Mouse (Mus musculus): Measurements from ENCODE around the gene Zfp385b. TPM values are rescaled to one million over a fixed set of nuclear protein-coding genes. Genes with fewer than 3 reads are reported as not detected.

Zfp385b gene
- polyA plus RNA-seq, 1 experiment from 2014 or later = 2.5 TPM

DNA sequence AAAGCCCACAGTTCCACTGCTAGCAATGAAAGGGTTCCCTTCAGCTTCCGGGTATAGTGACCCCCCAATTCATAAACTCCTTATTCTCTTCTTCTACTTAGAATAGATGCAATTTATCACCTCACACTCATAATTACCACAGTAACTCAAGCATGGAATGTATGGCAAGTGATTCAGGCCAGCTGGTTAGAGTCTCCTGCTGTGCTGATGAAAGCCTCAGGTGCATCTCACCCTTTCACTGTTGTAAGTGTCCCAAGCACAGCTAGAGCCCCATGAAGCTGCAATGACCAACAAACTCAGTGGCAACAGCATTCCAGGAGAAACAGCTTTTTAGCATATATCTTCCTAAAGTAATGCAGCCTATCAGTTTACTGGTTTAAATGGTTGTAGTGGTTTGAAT lies 235.9 kb downstream of the Zfp385b start:
- Histone ChIP-seq H3K4me2 (replicated peaks; ENCODE audit: low read depth, low read length) (no peak overlapping the region), H3K27ac (ENCODE audit: low read depth, low read length) (no peak overlapping the region), H3K9ac (ENCODE audit: low read depth, low read length) (no peak overlapping the region), H3K4me3 (ENCODE audit: low read depth, low read length) (no peak overlapping the region), H3K9me3 (ENCODE audit: control insufficient read depth, low read length) (no peaks in the 10 kb centered on the region), H3K27me3 (ENCODE audit: control insufficient read depth, insufficient read depth, low read length) (no peaks in the 10 kb centered on the region), H3K4me1 (replicated peaks; ENCODE audit: control insufficient read depth, insufficient read depth, low read length) (no peaks in the 10 kb centered on the region), H3K36me3 (ENCODE audit: control insufficient read depth, insufficient read depth, low read length) (no peaks in the 10 kb centered on the region)
- DNase-seq (ENCODE audit: low spot score) = no peak
- no peak for ATAC-seq (ENCODE audit: low FRiP score)
- 75% methylated on average over 1 of the region's 1 CpGs for WGBS

DNA sequence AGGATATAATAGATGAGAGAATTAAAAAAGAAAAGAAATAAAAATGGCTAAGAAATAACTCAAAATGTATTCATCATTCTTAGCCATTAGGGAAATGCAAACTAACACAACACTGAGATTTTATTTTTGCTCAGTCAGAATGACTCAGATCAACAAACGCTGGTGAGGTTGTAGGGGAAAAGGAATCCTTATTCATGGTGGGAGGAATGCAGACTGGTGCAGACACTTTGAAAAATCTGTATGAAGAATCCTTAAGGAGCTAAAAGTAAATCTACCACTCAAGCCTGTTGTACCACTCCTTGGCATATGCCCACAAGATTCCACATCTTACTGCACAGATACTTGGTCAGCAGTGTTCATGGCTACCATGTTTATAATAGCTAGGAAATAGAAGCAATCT lies 242.9 kb downstream of the Zfp385b start:
- no peaks in the 10 kb centered on the region for H3K9me3 ChIP-seq (ENCODE audit: control insufficient read depth, low read length)
- no peaks in the 10 kb centered on the region for H3K36me3 ChIP-seq (ENCODE audit: control insufficient read depth, insufficient read depth, low read length)
- H3K4me2 ChIP-seq (replicated peaks; ENCODE audit: low read depth, low read length) = no peak overlapping the region
- no peak overlapping the region for H3K4me3 ChIP-seq (ENCODE audit: low read depth, low read length)
- H3K27ac ChIP-seq (ENCODE audit: low read depth, low read length) = no peak overlapping the region
- no peaks in the 10 kb centered on the region for H3K27me3 ChIP-seq (ENCODE audit: control insufficient read depth, insufficient read depth, low read length)
- no peaks in the 10 kb centered on the region for H3K4me1 ChIP-seq (replicated peaks; ENCODE audit: control insufficient read depth, insufficient read depth, low read length)
- no peak for ATAC-seq (ENCODE audit: low FRiP score)
- no peak overlapping the region for H3K9ac ChIP-seq (ENCODE audit: low read depth, low read length)
- no peak for DNase-seq (ENCODE audit: low spot score)
- WGBS = 83% methylated on average over 1 of the region's 1 CpGs

DNA sequence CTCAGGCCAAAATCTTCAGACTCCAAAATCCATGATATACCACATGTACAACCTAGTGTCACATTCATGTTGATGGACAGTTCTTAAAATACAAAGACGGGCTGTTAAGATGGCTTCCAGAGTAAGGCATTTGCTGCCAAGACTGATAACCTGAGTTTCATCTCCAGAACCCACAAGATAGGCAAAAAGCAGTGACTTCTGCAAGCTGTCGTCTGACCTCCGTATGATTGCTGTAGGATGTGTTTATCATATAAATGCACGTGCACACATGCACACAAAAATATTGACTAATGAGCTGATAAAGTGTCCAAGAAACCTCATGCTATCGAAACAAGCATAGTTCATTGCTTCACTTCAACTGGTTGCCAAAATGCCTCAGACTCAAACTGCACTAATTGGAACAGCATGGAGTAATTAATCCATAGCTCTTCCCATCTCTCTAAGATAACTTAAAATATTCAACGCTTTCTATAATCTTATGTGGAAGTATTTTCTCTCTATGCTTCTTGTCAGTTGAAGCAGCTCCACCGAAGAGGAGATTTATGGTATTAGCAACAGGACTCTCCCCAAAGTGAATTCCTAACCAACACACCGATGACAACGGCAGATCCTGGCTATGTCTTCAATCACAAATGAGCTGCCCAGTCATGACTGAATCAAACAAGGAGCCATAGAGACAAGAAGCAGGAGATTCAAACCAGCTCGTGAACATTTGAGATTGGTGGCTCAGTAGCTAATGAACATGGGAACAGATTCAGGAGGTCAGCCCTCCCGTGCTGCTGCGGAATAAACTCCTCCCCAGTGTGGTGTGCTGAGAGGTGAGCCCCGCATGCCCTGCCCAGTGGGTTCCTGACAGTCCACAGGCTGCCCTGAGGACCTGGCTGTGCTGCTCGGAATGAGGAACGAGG lies 251.7 kb downstream of the Zfp385b start:
- Histone ChIP-seq H3K4me3 (ENCODE audit: low read depth, low read length) (no peak overlapping the region), H3K27ac (ENCODE audit: low read depth, low read length) (no peak overlapping the region), H3K4me1 (replicated peaks; ENCODE audit: control insufficient read depth, insufficient read depth, low read length) (no peaks in the 10 kb centered on the region), H3K27me3 (ENCODE audit: control insufficient read depth, insufficient read depth, low read length) (no peaks in the 10 kb centered on the region), H3K9me3 (ENCODE audit: control insufficient read depth, low read length) (no peaks in the 10 kb centered on the region), H3K4me2 (replicated peaks; ENCODE audit: low read depth, low read length) (no peak overlapping the region), H3K9ac (ENCODE audit: low read depth, low read length) (no peak overlapping the region), H3K36me3 (ENCODE audit: control insufficient read depth, insufficient read depth, low read length) (no peaks in the 10 kb centered on the region)
- ATAC-seq (ENCODE audit: low FRiP score) (no peak), DNase-seq (ENCODE audit: low spot score) (no peak)
- 81% methylated on average over 15 of the region's 15 CpGs for WGBS

DNA sequence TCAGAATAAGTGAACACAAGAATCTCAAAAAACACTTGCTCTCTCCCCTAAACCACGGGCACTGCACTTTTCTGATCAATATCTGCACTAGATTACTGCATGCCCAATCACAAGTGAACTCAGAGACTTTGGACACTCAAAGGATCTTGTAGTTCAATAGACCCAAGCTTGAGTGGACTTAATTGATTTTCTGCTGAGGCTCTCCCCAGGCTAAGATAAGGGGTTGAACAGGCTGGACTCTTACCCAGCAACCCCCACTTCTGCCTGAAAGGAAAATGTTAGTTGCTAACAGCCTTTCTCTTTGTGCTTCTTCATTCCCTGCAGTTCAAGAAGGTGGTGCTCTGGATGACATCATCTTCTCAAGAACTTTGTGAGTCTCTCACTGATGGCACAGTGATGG lies 255.7 kb downstream of the Zfp385b start:
- Histone ChIP-seq H3K27me3 (ENCODE audit: control insufficient read depth, insufficient read depth, low read length) (no peaks in the 10 kb centered on the region), H3K36me3 (ENCODE audit: control insufficient read depth, insufficient read depth, low read length) (no peaks in the 10 kb centered on the region), H3K4me2 (replicated peaks; ENCODE audit: low read depth, low read length) (no peak overlapping the region), H3K27ac (ENCODE audit: low read depth, low read length) (no peak overlapping the region), H3K9ac (ENCODE audit: low read depth, low read length) (no peak overlapping the region), H3K4me3 (ENCODE audit: low read depth, low read length) (no peak overlapping the region), H3K9me3 (ENCODE audit: control insufficient read depth, low read length) (no peaks in the 10 kb centered on the region), H3K4me1 (replicated peaks; ENCODE audit: control insufficient read depth, insufficient read depth, low read length) (no peaks in the 10 kb centered on the region)
- ATAC-seq (ENCODE audit: low FRiP score) (no peak), DNase-seq (ENCODE audit: low spot score) (no peak)
- 52% methylated on average over 1 of the region's 1 CpGs for WGBS

DNA sequence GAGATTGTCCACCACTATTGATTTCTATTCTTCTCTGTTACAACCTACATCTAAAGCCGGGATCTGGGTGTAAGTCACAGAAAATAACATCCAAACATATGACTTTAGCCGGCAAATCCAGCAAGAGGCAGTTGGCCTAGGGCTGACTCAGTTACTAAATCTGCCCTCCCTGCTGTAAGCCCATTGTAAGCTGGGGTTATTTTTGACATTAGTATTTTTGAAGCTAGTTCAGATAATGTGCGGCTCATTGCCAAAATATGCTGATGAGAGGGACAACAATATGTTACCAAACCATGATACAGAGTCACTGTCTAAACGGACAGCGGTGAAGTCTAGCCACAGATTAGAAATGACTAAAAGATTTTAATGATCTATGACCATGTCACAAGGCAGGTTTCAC lies 257.5 kb downstream of the Zfp385b start:
- ATAC-seq (ENCODE audit: low FRiP score) (no peak), DNase-seq (ENCODE audit: low spot score) (no peak)
- Histone ChIP-seq H3K9ac (ENCODE audit: low read depth, low read length) (no peak overlapping the region), H3K9me3 (ENCODE audit: control insufficient read depth, low read length) (no peaks in the 10 kb centered on the region), H3K36me3 (ENCODE audit: control insufficient read depth, insufficient read depth, low read length) (no peaks in the 10 kb centered on the region), H3K4me1 (replicated peaks; ENCODE audit: control insufficient read depth, insufficient read depth, low read length) (no peaks in the 10 kb centered on the region), H3K4me2 (replicated peaks; ENCODE audit: low read depth, low read length) (no peak overlapping the region), H3K4me3 (ENCODE audit: low read depth, low read length) (no peak overlapping the region), H3K27me3 (ENCODE audit: control insufficient read depth, insufficient read depth, low read length) (no peaks in the 10 kb centered on the region), H3K27ac (ENCODE audit: low read depth, low read length) (no peak overlapping the region)
- 93% methylated on average over 5 of the region's 5 CpGs for WGBS

DNA sequence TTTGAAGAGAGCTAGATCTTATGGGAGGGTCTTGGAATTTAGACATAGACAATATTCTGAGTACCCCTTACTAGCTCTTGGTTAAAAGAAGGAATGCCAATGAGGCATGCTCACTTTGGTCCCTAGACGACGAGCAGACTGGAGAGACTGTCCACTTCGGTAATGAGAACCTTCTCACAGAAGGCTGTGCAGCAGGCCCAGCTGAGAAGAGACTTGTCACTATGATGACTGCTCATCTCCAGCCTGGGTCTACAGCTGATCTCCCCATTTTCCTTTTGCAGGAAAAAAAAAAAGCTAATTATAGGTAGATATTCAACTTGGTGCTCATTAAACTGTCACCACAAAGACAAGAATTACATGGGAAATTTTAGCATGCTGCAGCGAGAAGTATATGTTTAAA lies 262.5 kb downstream of the Zfp385b start:
- H3K9me3 ChIP-seq (ENCODE audit: control insufficient read depth, low read length) = no peaks in the 10 kb centered on the region
- whole genome bisulfite sequencing = 88% methylated on average over 4 of the region's 4 CpGs
- no peaks in the 10 kb centered on the region for H3K36me3 ChIP-seq (ENCODE audit: control insufficient read depth, insufficient read depth, low read length)
- no peaks in the 10 kb centered on the region; the same call in 1 of the 2 replicates for H3K4me1 ChIP-seq (replicated peaks; ENCODE audit: control insufficient read depth, insufficient read depth, low read length)
- no peak overlapping the region for H3K9ac ChIP-seq (ENCODE audit: low read depth, low read length)
- no peak overlapping the region for H3K27ac ChIP-seq (ENCODE audit: low read depth, low read length)
- H3K27me3 ChIP-seq (ENCODE audit: control insufficient read depth, insufficient read depth, low read length) = no peaks in the 10 kb centered on the region
- ATAC-seq (ENCODE audit: low FRiP score) (no peak), DNase-seq (ENCODE audit: low spot score) (no peak)
- H3K4me2 ChIP-seq (replicated peaks; ENCODE audit: low read depth, low read length) = no peak overlapping the region
- H3K4me3 ChIP-seq (ENCODE audit: low read depth, low read length) = no peak overlapping the region

DNA sequence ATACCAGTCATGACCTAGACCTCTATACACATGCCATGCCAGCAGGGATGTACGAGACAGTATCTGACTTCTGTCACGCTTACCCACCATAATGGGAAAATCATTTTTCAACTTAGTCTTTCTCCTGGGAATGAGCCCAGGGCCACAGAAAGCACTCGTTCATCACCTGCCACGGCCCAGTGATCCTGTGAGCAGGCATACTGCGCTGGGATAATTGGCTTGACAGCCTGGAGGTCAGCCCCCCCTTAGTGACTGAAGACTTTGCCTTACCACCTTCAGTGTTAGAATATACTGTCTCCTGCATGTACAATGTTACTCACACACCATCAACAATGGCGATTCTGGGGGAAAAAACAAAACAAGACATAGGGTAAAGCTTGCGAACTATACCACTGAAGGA lies 263.5 kb downstream of the Zfp385b start:
- no peak overlapping the region for H3K4me3 ChIP-seq (ENCODE audit: low read depth, low read length)
- no peaks in the 10 kb centered on the region for H3K36me3 ChIP-seq (ENCODE audit: control insufficient read depth, insufficient read depth, low read length)
- no peak overlapping the region for H3K9ac ChIP-seq (ENCODE audit: low read depth, low read length)
- ATAC-seq (ENCODE audit: low FRiP score) (peak; percentile 71), DNase-seq (ENCODE audit: low spot score) (peak; percentile 3)
- H3K27me3 ChIP-seq (ENCODE audit: control insufficient read depth, insufficient read depth, low read length) = no peaks in the 10 kb centered on the region
- no peaks in the 10 kb centered on the region for H3K9me3 ChIP-seq (ENCODE audit: control insufficient read depth, low read length)
- 0 out of 2 replicates have a peak overlapping the region, but pooled peaks have one; percentile 5 for H3K27ac ChIP-seq (ENCODE audit: low read depth, low read length)
- 50% methylated on average over 7 of the region's 7 CpGs for WGBS
- H3K4me1 ChIP-seq (replicated peaks; ENCODE audit: control insufficient read depth, insufficient read depth, low read length) = no peaks in the 10 kb centered on the region; the same call in 1 of the 2 replicates
- no peak overlapping the region for H3K4me2 ChIP-seq (replicated peaks; ENCODE audit: low read depth, low read length)

DNA sequence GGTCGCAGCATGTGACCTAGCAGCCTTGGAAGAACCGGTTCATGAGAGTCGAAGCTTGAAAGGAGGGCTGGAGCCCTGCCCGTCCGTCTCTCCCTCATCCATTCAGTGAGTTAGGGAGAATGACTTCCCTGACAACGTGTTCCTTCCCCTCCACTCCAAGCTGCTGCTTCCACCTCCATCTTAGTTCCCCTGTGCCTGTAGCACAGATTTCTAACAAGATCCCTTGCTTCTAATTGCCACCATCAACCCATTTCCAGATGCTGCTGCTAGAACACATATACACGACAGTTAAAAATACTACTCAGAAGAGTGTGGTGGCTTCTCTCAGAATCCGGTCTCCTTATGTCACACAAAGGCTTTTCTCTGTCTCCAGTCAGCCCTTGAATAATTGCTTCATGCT lies 266.8 kb downstream of the Zfp385b start:
- no peak for ATAC-seq (ENCODE audit: low FRiP score)
- no peaks in the 10 kb centered on the region for H3K36me3 ChIP-seq (ENCODE audit: control insufficient read depth, insufficient read depth, low read length)
- no peak overlapping the region for H3K27ac ChIP-seq (ENCODE audit: low read depth, low read length)
- no peak overlapping the region for H3K4me2 ChIP-seq (replicated peaks; ENCODE audit: low read depth, low read length)
- no peaks in the 10 kb centered on the region for H3K9me3 ChIP-seq (ENCODE audit: control insufficient read depth, low read length)
- no peaks in the 10 kb centered on the region for H3K27me3 ChIP-seq (ENCODE audit: control insufficient read depth, insufficient read depth, low read length)
- DNase-seq (ENCODE audit: low spot score) = no peak
- H3K4me1 ChIP-seq (replicated peaks; ENCODE audit: control insufficient read depth, insufficient read depth, low read length) = no peaks in the 10 kb centered on the region; the same call in 1 of the 2 replicates
- no peak overlapping the region for H3K9ac ChIP-seq (ENCODE audit: low read depth, low read length)
- WGBS = 51% methylated on average over 8 of the region's 8 CpGs
- no peak overlapping the region for H3K4me3 ChIP-seq (ENCODE audit: low read depth, low read length)

DNA sequence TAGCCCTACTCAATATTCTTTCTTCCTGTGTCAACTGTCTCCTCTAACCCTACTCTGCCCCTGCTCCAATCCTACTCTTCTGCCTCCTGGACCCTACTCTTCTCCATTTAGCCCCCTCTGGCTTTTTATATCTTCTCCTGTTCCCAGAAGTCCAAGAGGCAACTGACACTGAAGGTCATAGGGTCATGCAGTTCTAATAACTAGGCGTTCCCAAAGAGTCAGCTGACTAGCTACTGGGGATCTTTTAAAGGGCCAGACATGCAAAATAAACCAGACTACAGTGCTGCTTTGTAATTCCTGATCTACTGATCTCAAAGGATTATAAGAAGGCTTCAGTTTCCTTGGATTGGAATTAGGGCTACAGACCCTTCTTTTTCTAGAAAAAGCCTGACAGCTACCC lies 276.1 kb downstream of the Zfp385b start:
- WGBS = 40% methylated on average over 1 of the region's 1 CpGs
- no peak for ATAC-seq (ENCODE audit: low FRiP score)

More for the DNA sequence above, 276.1 kb downstream of the Zfp385b start:
- Histone ChIP-seq H3K4me2 (replicated peaks; ENCODE audit: low read depth, low read length) (no peak overlapping the region), H3K27ac (ENCODE audit: low read depth, low read length) (no peak overlapping the region), H3K4me1 (replicated peaks; ENCODE audit: control insufficient read depth, insufficient read depth, low read length) (no peaks in the 10 kb centered on the region), H3K9me3 (ENCODE audit: control insufficient read depth, low read length) (no peaks in the 10 kb centered on the region), H3K9ac (ENCODE audit: low read depth, low read length) (no peak overlapping the region), H3K4me3 (ENCODE audit: low read depth, low read length) (no peak overlapping the region), H3K36me3 (ENCODE audit: control insufficient read depth, insufficient read depth, low read length) (no peaks in the 10 kb centered on the region), H3K27me3 (ENCODE audit: control insufficient read depth, insufficient read depth, low read length) (no peaks in the 10 kb centered on the region)
- DNase-seq (ENCODE audit: low spot score) = no peak
